Mouse (Mus musculus): Measurements from ENCODE around the gene Omd.

The Omd gene

DNA sequence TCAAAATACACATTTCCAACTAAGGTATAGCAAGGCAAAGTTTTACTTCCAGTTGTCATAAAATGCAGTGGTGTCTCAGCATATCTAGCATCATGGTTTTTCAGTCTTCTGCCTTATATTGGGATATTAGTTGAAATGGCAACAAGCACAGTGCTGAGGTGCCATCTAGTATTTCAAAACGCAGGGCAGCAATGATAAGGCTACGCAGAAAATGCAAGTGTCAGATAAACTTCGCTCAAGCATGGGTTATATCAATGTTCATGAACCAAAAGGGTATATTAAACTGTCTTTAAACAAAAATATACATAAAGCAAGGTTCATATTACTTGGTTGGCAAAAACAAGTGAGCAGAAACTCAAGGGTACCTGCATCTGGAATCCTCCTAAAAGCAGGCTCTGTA is 34.8 kb downstream of the Omd start:
- DNase-seq, result no peak

DNA sequence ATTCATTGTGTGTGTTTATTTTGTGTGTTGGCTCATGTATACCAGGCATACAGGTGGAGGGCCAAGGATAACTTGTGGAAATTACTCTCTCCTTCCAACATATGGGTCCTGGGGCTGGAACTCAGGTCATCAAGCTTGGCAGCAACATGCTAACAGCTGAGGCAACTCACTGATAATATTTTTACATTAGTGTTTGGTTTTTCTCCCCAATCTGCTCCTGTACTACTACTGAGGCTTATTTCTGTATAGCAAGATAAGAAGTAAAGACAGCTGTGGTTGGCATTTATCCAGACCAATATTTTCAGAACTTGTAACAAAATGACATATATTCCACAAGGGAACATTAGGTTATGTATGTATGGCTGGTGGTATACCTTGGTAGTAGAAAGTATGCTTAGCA is 36.1 kb downstream of the Omd start:
- no peak for DNase-seq

- no peak for DNase-seq
Observed at GRCm38 (mm10) chr13:49623216-49623615, 41.0 kb downstream of the Omd start.

DNA sequence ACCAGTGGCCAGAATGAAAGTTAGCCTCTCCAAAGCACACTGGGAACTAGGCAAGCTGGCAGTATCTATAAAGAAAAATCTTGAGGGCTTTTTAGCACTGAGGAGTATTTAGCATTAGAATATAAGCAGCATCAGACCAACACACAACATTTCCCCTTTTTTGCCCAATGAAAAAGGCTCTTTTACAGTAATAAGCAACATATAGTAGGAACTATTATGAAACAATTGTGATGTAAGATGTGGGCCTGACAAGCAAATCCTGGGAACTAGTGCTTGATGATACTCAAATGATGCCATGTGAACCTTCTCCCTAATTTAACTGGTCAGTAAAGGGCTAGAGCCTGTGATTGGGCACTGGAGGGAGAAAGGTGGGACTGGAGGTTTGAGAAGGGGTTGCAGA is 45.9 kb downstream of the Omd start:
- no peak for DNase-seq

DNA sequence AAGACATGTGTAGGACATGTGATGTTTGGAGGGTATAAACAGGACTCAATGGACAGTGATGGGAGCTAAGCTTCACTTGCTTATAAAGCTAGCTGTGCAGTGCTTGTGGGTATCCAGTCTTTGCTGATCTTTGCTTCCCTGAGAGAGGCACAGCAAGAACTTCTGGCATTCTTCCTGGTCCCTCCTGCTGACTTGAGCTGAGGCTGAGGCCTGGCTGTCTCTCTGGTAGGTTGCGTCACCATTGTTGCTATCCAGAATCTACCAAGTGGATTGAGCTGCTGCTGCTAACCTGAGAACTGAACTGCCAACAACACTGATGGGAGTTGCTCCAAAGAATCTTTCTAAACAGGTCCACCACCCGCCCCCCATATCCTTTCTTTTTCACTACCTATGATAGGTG is 46.8 kb downstream of the Omd start:
- no peak for DNase-seq

GRCm38 (mm10) chr13:49639965-49640364 is 57.7 kb downstream of the Omd start:
- DNase-seq, result no peak
